Mouse (Mus musculus): ENCODE measurements around the gene Rnf123. TPM values are rescaled to one million over a fixed set of nuclear protein-coding genes. Genes with fewer than 3 reads are reported as not detected.

The Rnf123 gene
- polyA plus RNA-seq (2021; fragmentation: Nextera tagmentation): 29.2 TPM in 2 replicates
- long read RNA-seq, experiment 1, full-length matches to known transcripts: 10 of 37 reads
- long read RNA-seq, experiment 1, partial matches to known transcripts: 13 of 37 reads
- long read RNA-seq, experiment 1, other reads (novel, unspliced or antisense): 14 of 37 reads
- long read RNA-seq, experiment 2, full-length matches to known transcripts: 112 of 235 reads
- long read RNA-seq, experiment 2, partial matches to known transcripts: 45 of 235 reads
- long read RNA-seq, experiment 2, other reads (novel, unspliced or antisense): 78 of 235 reads

GRCm38 (mm10) chr9:108082988-108083431, at the start of gene Rnf123:
Rnf123 (minus strand) TSS chr9:108083346.

GRCm38 (mm10) chr9:108094184-108094941, 11.2 kb upstream of the Rnf123 start, which contains the start of gene Apeh:
Apeh (minus strand) TSS chr9:108094606.

GRCm38 (mm10) chr9:108080168-108080567, 3.0 kb downstream of the Rnf123 start, which contains the start of gene Mst1:
Mst1 (plus strand) TSS chr9:108080436.

GRCm38 (mm10) chr9:108052885-108053664, 30.1 kb downstream of the Rnf123 start, which contains the start of gene Amigo3:
Amigo3 (plus strand) TSS chr9:108053159.

GRCm38 (mm10) chr9:108049016-108049455, 34.1 kb downstream of the Rnf123 start, which contains the start of gene Gmppb:
Gmppb (plus strand) TSS chr9:108049242.

GRCm38 (mm10) chr9:108001922-108002770, 81.0 kb downstream of the Rnf123 start, which contains the start of gene Ip6k1:
Ip6k1 (plus strand) TSS chr9:108002501.

Small RNA genes lying within 50 kb of the gene (microRNA-seq; reads per million reads assigned to microRNA genes)
- not detected for gene Gm47303
- not detected for gene Mir7088

Other genes with a start within 250 kb of the Rnf123 start
- 20.0 and 20.5 TPM in 2 replicates for gene Rbm6, start 210.1 kb downstream of the Rnf123 start, polyA plus RNA-seq (2021; fragmentation: Nextera tagmentation)
- 22.7 and 22.9 TPM in 2 replicates for gene Mon1a, start 195.2 kb downstream of the Rnf123 start, polyA plus RNA-seq (2021; fragmentation: Nextera tagmentation)
- gene Mst1r, start 176.5 kb downstream of the Rnf123 start, polyA plus RNA-seq (2021; fragmentation: Nextera tagmentation): 0.25 and 0.41 TPM in 2 replicates
- gene Actl11, start 154.9 kb downstream of the Rnf123 start, polyA plus RNA-seq (2021; fragmentation: Nextera tagmentation): not detected in 2 replicates
- 314 and 331 TPM in 2 replicates for gene Camkv, start 147.7 kb downstream of the Rnf123 start, polyA plus RNA-seq (2021; fragmentation: Nextera tagmentation)
- 2.6 and 3.4 TPM in 2 replicates for gene Traip, start 133.2 kb downstream of the Rnf123 start, polyA plus RNA-seq (2021; fragmentation: Nextera tagmentation)
- 3.0 TPM in 2 replicates for gene Uba7, start 107.8 kb downstream of the Rnf123 start, polyA plus RNA-seq (2021; fragmentation: Nextera tagmentation)
- gene Gm20661, start 100.3 kb downstream of the Rnf123 start, polyA plus RNA-seq (2021; fragmentation: Nextera tagmentation): 0.18 and 0.20 TPM in 2 replicates
- gene Inka1, start 97.5 kb downstream of the Rnf123 start, polyA plus RNA-seq (2021; fragmentation: Nextera tagmentation): 6.1 and 7.3 TPM in 2 replicates
- gene Cdhr4, start 90.8 kb downstream of the Rnf123 start, polyA plus RNA-seq (2021; fragmentation: Nextera tagmentation): 4.6 and 7.8 TPM in 2 replicates
- not detected in 2 replicates for gene Gm20662, start 87.0 kb downstream of the Rnf123 start, polyA plus RNA-seq (2021; fragmentation: Nextera tagmentation)
- 22.1 and 23.0 TPM in 2 replicates for gene Ip6k1, start 80.8 kb downstream of the Rnf123 start, polyA plus RNA-seq (2021; fragmentation: Nextera tagmentation)
- 20.7 and 34.1 TPM in 2 replicates for gene Gmppb, start 34.1 kb downstream of the Rnf123 start, polyA plus RNA-seq (2021; fragmentation: Nextera tagmentation)
- gene Amigo3, start 30.2 kb downstream of the Rnf123 start, polyA plus RNA-seq (2021; fragmentation: Nextera tagmentation): 0.51 and 0.60 TPM in 2 replicates
- gene Mst1, start 2.9 kb downstream of the Rnf123 start, polyA plus RNA-seq (2021; fragmentation: Nextera tagmentation): not detected in 2 replicates
- gene Apeh, start 11.3 kb upstream of the Rnf123 start, polyA plus RNA-seq (2021; fragmentation: Nextera tagmentation): 14.8 and 15.5 TPM in 2 replicates
- gene Bsn, start 107.0 kb upstream of the Rnf123 start, polyA plus RNA-seq (2021; fragmentation: Nextera tagmentation): 21.9 and 23.1 TPM in 2 replicates
- gene Dag1, start 180.6 kb upstream of the Rnf123 start, polyA plus RNA-seq (2021; fragmentation: Nextera tagmentation): 38.6 and 42.0 TPM in 2 replicates
- 136 and 139 TPM in 2 replicates for gene Nicn1, start 207.1 kb upstream of the Rnf123 start, polyA plus RNA-seq (2021; fragmentation: Nextera tagmentation)
- 31.0 and 64.8 TPM in 2 replicates for gene Amt, start 213.5 kb upstream of the Rnf123 start, polyA plus RNA-seq (2021; fragmentation: Nextera tagmentation)
- gene Rhoa, start 222.8 kb upstream of the Rnf123 start, polyA plus RNA-seq (2021; fragmentation: Nextera tagmentation): 127 TPM in 2 replicates
- 46.6 and 47.4 TPM in 2 replicates for gene Tcta, start 222.8 kb upstream of the Rnf123 start, polyA plus RNA-seq (2021; fragmentation: Nextera tagmentation)

All from layer of hippocampus, adult 6 months (tissue).